Mouse (Mus musculus) lung, postnatal 14 days (tissue): ENCODE results near the gene Scai.

Experiments
- DNase-seq: peaks from one replicate; pipeline ENCODE4 v3.0.0; 2021

The Scai gene

DNA sequence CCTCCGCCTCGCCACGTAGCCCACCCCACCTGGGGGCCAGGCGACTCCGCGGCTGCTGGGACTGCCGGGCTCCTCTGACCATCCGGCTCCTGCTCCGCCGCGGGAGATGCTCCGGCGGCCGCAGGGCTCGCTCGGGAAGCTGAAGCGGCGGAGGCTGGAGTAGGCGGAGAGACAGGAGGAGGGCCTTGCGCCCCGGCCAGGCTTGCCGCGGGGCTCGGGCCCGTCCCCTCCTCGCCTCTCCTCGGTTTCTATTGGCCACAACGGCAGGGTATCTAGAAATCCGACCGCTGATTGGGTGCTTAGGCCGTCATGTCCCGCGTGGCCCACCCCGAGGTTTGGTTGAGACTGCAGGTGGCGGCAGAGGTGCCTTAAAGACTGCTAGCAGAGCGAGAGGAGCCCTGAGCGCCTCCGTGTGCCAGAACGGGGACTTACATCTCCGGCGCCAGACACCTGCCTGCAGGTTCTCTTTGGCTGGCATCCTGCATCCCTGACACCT, at the start of gene Scai:
Gene Scai, minus strand, starts transcription at position 174 of the 496 bp plus-strand sequence.
- peak; percentile 97 for DNase-seq

DNA sequence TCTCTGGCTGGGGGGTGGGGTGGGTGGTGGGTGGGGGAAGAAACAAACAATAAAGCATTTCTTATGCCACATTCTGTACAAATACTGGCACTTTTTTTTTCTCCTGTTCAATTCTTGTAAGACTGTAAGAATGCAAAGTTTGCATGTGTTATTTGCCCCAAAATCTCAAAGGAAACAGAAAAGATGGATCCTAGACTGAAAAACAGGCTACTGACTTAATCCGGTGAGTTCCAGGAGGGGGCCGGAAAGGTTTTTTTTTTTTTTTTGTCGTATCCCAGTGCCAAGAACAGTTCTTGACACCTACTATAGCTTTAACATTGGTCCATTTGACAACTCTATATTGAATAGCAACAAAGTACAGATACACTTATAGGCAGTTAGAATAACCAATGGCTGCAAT, 36.2 kb upstream of the Scai start:
- DNase-seq, result no peak

DNA sequence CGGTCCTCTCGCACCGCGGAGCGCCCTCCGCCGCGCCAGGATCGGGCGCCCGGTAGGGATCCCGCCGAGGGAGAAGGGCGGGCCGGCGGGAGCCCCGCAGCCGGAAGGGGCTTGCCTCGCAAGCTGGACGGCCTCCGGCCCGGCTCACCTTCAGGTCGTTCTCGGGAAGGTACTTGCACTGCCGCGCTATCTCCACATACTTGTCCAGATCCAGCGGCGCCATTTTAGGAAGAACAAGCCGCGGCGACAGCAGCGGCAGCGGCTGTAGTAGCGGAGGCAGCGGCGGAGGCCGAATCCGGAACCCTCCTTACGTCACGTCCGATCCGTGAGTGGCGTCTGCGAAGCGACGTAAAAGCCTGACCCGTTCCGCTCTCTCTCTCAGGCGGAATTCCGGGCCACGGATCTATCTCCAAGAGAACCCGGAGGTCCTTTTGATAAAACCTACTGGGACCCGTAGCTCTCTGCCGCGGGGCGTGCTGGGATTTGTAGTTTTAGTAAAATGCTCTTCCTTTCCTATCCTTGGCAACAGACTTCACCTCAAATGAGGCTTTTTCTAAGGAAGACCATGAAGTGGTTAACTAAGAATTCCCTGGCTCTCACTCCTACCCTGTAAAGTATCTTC, 35.6 kb upstream of the Scai start, which contains the start of gene Ppp6c:
Gene Ppp6c, minus strand, starts transcription at position 433 of the 622 bp plus-strand sequence.
- peak; percentile 92 for DNase-seq

DNA sequence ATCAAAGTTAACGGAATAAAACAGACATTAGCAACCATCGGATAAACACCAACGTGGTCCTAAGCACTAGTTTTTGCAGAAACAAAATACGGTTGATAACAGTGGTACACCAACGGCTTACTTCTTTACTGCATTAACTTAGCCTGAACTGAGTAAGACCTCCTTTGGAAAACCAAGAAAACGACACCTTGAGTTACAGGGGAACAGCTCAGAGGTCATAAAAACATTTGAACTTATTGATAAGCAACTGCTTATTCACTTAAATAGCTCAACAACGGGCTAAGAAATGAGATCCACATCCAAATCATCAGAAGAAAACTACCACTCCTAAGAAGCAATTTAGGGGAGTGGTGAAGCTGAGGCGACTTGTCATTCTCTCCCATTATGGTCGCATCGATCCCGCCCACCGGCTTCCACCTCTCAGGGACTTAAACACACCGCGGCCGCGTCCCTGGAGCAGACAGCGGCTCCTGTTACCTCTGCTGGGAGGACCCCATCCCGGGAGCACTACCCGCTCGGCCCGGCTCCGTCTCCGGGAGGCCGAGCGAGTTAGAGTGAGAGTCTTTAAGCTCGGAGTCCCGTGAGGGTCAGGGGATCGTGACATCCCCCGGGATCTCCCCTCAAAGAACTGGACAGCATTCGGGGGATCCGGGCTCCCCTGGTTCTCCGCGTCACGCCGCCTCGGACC, 34.9 kb upstream of the Scai start:
- peak; percentile 30 for DNase-seq

DNA sequence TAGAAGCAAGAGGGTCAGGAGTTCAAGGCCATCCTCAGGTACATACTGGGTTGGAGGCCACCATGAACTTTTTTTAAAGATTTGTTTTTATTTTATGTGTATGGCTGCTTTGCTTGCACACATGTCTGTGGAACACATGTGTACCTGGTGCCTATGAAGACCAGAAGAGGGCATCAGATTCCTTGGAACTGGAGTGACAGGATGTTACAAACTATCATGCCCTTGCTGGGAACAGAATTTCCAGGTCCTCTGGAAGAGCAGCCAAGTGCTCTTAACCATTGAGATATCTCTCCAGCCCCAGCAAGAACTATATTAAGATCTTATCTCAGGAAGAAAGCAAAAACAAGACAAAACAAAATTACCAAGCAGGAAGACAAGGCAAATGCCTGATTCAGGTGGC, 34.1 kb upstream of the Scai start:
- no peak for DNase-seq

DNA sequence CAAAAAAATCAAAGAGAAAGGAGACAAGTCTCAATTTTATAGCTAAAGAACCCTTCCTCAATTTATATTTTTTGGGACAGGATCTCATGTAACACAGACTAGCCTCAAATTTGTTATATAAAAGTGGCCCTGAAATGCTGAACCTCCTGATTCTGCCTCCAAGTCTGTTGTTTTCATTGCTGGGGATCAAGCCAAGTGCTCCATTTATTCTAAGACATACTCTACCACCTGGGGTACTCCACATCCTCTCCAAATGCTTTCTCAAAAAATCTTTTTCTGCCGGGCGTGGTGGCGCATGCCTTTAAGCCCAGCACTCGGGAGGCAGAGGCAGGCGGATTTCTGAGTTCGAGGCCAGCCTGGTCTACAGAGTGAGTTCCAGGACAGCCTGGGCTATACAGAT, 29.5 kb upstream of the Scai start:
- no peak for DNase-seq

DNA sequence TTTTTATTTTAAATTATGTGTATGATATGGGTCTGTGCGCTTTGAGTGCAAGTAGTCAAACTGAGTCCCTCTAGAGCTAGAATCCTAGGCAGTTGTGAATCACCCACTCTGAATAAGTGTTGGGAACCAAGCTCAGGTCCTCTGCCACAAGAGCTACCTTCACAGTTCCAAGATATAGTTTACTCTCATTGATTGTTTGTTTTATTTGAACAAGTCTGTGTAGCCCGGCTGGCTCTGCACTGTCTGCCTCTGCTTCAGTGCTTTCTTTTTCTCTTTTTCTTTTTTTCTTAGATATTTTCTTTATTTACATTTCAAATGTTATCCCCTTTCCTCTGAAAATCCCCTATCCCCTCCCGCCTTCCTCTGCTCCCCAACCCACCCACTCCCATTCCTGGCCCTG, 28.5 kb upstream of the Scai start:
- no peak for DNase-seq

DNA sequence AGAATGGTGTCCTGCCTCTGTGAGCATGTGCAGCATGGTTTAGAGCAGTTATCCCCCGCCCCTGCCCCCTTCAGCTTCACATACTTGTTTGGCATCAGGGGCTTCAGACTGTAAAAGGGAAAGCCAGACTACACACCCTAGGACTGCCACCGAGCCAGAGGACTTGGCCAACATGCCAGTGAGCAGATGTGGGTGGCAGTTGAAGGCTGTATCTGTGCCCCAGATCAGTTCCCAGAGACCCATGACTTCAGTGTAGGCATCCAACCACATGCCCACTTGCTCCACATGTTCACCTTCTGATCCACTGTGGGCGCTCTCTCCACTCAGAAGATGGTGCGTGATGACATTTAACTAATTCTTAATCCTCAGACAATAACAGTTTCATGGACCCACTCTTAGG, 26.6 kb upstream of the Scai start:
- DNase-seq, result no peak

DNA sequence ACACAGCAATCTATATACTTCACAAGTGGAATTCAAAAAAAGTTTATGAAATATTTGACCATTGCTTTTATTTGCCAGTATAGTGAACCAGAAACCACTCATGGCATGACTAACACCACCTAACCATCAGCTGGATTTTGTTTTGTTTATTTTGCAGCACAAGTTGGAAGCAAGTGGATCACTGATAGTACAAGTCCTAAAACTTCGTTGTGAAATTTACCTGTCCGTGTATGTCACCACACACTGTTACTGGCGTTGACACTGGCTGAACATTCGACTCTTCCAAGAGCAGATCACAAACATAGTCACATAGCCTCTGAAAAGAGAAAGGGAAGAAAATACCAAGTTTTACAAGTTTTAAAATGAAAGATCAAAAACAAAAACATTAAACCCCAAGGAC, 20.2 kb upstream of the Scai start:
- DNase-seq, result no peak

DNA sequence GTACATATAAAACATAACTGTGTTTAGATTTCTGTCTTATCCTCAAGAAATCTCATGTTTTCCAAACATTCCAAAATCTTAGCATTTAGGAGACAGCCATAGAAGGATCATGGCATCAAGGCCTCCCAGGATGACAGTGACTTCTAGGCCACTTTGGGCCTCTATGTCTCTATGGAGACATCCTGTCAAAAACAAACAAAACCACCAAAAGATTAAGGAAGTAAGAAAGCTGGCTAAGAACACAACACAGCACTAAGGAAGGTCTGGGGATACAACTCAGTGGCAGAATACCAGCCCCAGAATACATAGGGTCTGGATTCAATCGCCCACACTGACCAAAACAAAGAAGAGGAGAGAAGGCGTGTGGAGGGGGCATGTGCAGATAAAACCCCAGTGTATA, 12.8 kb upstream of the Scai start:
- DNase-seq, result no peak

DNA sequence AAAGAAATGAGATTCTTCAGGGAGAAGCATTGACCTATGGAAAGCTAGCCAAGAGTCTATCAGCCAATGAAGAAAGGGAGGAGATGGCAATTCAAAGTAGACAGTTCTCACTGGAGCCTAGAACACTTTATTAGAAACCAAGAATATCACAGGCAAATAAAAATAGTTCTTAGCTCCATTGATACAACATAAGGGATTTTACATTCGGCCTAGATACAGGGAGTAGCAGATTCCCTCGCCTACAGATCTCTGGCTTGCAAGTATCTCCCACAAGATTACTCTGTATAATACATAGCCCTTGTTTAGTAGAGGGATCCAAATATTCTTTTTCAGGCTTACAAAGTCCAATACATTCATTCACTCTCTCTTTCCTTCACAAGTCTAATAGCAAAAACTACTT, 4.3 kb upstream of the Scai start:
- no peak for DNase-seq

DNA sequence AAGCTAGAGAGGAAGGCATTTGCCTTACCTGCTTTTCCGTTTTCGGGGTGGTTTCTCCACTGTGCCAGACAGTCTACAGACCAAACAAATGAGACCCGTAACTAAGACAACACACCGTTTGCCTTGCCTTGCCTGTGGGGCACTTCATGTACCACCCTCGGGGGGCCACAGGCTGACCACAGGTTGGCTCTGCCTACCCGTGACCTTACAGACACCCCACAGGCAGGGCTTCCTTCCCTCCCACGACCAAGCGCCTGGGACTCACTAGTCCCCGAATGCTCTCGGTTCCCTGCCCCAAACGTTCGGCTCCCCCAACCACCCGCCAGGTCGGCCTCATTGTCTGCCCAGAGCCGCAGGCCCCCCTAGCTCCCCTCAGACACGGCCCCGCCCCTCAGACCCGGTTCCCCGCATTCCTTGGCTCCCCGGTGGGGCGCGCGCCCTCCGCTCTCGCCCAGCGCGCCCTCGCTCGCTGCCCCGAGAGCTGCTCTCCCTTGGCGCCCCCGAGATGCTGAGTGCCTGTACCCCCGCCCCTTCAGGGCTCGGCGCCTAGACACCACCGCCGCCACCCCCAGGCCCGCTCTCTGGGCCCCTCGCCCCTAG, 473 bp downstream of the Scai start:
- DNase-seq, result peak; percentile 1

DNA sequence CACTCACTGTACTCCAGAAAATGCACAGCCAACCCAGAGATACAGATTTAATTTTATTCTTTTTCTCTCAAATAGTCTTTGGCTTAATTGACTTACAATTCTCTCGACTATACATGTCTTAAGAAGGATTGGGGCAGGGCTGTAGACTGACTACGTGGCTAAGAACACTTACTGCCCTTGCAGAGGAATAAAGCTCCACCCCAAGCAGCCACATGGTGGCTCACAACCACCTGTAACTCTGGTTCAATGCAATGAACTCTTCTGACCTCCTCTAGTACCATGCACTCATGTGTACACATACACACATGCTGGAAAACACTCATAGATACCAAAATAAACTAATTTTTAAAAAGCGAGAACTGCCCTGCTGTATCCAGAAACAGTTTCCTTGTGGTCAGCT, 4.6 kb downstream of the Scai start:
- DNase-seq, result no peak

DNA sequence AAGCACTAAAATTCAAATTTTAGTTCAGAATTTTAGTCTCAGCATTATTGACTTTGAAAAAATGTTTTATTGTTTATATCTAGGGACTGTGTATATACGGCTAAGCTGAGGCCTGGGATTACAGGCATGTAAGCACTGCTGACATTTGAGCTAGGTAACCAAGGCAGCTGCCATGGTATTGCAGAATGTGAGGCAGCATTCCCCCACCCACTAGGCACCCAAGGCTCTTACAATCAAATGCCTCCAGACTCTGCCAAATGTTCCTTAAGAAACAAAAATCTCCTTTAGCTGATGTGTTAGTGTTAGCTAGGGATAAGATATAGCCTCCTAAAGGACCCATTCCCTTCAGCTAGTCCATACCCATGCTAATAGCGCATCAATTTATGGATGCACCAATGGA, 6.9 kb downstream of the Scai start:
- DNase-seq, result no peak

DNA sequence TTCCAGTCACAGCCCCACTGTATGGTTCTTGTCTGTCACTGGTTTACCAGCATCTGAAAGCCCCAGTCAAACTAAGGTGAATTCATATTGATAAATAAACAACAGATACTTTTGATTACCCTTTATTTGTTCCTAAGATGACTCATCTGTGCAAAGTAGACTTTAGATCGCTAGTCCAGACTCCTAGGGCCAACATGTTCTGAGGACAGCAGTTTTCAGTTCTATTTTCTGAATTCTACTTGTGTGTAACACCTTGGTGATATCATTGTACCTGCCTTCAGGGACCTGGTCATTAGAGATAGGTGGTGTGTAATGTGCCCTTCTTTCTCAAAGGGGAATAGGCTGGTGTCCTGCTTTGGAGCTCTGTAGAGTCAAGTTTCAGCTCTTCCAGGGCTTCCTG, 29.5 kb downstream of the Scai start:
- no peak for DNase-seq

DNA sequence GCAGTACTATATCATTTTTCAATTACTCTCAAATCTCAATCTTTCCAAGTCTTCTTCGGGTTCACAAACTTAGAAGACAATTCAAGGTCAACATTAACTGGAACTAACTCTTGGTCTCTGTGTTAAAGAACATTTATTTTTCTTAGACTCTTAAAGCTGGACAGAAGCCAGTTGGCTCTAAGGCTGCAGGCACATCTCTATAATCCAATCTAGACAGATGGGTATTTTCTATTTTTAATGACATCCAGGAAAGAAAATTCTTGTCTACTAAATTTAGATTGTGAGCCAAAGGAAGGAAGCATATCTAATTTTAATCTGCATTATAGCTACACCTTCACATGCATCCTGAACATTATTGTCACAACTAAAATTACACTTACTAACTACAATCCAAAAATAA, 32.6 kb downstream of the Scai start:
- DNase-seq, result no peak

DNA sequence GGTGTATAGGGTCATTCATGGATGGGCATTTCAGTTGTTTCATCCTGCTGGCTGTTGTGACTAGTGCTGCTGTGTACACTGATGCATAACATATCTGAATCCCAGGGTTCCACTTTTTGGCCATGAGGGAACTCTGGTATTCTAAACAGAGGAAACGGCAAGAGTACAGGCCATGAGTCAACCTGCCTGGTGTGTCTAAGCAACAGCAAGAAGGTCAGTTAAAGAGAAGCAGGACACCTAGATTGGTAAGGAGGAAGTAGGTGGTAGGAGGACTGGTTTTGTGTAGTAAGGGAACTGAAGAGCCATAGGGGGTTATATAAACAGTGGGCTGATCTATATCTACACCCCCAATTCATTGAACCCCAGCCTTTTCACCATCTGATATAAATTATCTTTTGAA, 33.7 kb downstream of the Scai start:
- DNase-seq, result no peak

DNA sequence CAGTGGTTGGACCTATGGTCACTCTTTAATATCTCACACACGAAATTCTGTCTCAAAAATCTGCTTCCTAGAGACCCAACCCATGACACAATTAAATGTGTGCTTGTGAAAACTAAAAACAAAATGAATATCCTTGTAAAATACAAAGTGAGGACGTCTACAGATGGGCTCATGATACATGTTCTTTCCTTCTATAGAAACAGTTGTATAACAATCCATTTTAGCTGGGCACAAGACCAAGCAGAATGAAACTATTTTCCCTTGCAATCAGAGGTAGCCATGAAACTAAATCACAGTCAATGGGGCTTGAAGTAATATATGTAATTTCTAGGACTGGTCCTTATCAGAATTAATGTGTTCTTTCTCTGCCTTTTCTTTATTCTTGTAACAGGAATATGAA, 39.6 kb downstream of the Scai start:
- no peak for DNase-seq

DNA sequence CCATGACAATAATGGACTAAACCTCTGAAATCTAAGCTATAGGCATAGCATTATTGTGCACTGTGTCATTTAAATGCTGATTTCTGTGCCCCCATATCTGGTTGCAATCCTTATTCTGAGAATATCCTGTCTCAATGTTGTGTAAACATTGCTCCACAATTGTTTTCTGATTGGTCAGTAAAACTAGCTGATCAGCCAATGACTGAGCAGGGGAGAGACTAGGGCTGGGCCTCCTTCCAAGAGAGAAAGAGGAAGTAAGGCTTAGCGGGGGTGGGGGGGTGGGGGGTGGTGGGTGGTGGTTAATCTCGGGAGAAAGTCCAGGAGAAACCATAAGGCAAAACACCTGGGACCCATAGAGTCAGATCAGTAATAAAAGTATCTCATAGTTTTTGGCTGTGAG, 42.5 kb downstream of the Scai start:
- no peak for DNase-seq

DNA sequence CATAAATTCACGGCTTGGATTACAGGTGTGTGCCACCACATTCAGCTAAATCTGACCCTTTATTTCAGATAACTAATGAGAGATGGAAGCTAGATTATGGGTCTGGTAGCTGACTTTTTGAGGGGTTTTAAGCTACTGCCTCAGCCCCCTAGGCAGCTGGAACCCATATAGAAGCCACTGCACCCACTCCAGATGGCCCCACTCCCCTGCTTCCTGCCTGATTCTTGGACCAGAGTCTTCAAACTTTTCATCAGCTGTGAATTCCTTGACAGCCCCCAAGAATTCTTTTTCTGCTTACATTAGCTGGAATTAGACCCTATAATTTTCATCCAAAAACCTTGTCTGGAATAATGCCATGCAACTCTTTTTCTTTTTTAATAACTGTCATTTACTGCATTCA, 44.1 kb downstream of the Scai start:
- no peak for DNase-seq

DNA sequence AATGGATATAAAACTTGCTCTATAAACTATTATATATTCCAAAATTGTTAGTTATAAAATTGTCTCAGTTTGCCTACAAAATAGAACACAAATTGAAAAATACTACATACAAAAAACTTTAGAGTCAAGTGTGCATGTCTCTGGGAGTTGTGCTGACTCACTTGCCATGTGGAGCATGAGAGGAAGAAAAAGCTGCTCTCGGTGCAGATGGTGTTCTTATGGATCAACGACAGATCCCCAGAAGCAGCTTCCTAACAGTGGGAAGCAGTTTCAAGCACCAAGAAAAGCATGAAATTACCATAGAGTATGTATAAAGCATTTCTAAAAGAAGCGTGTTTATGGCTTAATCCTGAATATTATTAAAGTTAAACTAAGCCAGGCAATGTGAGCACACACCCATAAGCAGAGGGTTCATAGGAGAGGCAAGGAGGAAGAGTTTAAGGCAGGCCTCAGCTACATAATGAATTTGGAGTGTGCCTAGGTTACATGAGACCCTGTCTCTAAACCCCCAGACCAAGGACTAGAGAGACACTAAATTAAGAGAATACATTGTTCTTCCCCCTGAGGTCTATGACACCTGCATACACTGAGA, 48.1 kb downstream of the Scai start:
- no peak for DNase-seq

DNA sequence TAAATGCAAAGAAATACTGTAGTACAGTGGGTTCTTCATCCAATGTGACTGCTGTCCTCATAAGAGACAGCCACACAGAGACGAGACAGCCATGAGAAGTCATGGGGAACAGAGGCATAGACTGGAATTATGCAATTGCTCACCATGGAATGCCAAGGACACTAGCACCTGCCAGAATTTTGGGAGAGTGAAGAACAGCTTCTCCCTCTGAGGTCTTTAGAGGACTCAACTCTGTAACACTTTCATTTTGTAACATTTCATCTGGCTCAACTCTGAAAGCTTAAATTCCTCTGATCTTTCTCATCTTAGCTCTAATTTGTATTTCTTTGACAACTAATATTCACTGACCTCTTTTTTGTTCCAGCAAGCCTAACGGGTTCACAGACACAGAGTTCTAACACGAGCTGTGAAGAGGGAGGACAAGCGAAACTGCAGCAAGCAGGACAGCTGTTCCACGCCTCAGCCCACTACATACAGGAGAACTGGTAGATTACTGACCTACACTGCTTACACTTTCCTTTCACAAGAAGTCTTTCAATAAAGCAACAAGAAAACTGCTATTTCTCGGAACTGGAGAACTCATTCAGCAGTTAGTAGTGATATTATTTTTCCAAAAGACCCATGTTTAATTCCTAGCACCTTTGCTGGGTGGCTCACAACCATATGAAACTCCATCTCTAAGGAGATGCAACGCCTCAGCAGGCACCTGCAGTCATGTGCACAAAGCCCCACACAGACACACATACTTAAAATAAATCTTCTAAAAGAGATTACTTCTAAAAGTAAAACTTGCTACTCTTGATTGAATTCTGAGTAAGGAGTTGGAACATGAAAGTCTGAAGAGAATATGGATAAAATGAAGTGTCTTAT, 49.7 kb downstream of the Scai start:
- DNase-seq, result peak; percentile 3
